Mouse (Mus musculus) liver, embryonic 11.5 days (tissue): ENCODE data around the gene Dmrtc1b. TPM values are rescaled to one million over a fixed set of nuclear protein-coding genes. Genes with fewer than 3 reads are reported as not detected.
"Not testable (repeated sequence)": the region's sequence is repeated elsewhere in the genome, so short reads cannot be mapped to it uniquely, and the experiment has no call there.

Experiments used
- ATAC-seq: fragments of 200-750 bp; cut with Nextera tagmentation; replicated peaks from 2 replicates; pipeline ENCODE4 v1.8.0; 2017; ENCODE audit warnings: moderate number of reproducible peaks, mild to moderate bottlenecking, moderate TSS enrichment, moderate library complexity; ENCODE audit not compliant: low FRiP score
- DNase-seq: peaks from one replicate; pipeline ENCODE4 v3.0.0-alpha.2; 2017; ENCODE audit warnings: low spot score
- H3K27ac ChIP-seq: fragments of 300-500 bp; sonication (generic); 2 replicates; pipeline ENCODE4 v1.5.1; 2014; ENCODE audit warnings: mild to moderate bottlenecking, low read depth, low read length, control low read depth
- H3K27me3 ChIP-seq: fragments of 300-500 bp; sonication (generic); replicated peaks from 2 replicates; pipeline ENCODE4 v1.6.1; 2014; ENCODE audit warnings: low read length, mixed read lengths; ENCODE audit not compliant: control insufficient read depth, insufficient read depth
- H3K36me3 ChIP-seq: fragments of 300-500 bp; sonication (generic); 2 replicates; pipeline ENCODE4 v1.6.1; 2014; ENCODE audit warnings: mild to moderate bottlenecking, low read length, moderate library complexity, mixed read lengths; ENCODE audit not compliant: control insufficient read depth, insufficient read depth
- H3K4me1 ChIP-seq: fragments of 300-500 bp; sonication (generic); replicated peaks from 2 replicates; pipeline ENCODE4 v1.6.1; 2014; ENCODE audit warnings: low read length, mixed read lengths; ENCODE audit not compliant: control insufficient read depth, insufficient read depth
- H3K4me2 ChIP-seq: fragments of 300-500 bp; sonication (generic); 2 replicates; pipeline ENCODE4 v1.6.1; 2014; ENCODE audit warnings: mild to moderate bottlenecking, control low read depth, moderate library complexity
- H3K4me3 ChIP-seq: fragments of 300-500 bp; sonication (generic); 2 replicates; pipeline ENCODE4 v1.5.1; 2014; ENCODE audit warnings: low read depth, low read length, control low read depth
- H3K9ac ChIP-seq: fragments of 300-500 bp; sonication (generic); 2 replicates; pipeline ENCODE4 v1.6.1; 2014; ENCODE audit warnings: low read depth, low read length, control low read depth
- H3K9me3 ChIP-seq: fragments of 300-500 bp; sonication (generic); 2 replicates; pipeline ENCODE4 v1.6.1; 2016; ENCODE audit warnings: low read length, inconsistent platforms, mixed read lengths; ENCODE audit not compliant: control insufficient read depth
- WGBS: fragments of 180-500 bp; shearing (Covaris S2); extraction: QIAGEN DNeasy Blood & Tissue Kit; methylation state at CpG from one replicate; pipeline ENCODE4 v1.1.7; 2014; 5-methylcytosine and 5-hydroxymethylcytosine counted together
- polyA plus RNA-seq: library from polyadenylated mRNA; unstranded; fragments of >200 nt; fragmentation: Nextera tagmentation; extraction: Ambion mirVana; gene quantifications from 2 replicates; pipeline ENCODE4 v1.2.1, GENCODE M21; 2014

The Dmrtc1b gene
- polyA plus RNA-seq: not detected in 2 replicates

GRCm38 (mm10) chrX:102707535-102707934 is at the start of gene Dmrtc1b, which contains the start of gene Gm9112:
Gene Dmrtc1b (plus strand): TSS chrX:102707865.
Gene Gm9112 (minus strand): TSS chrX:102707635.
- H3K9ac ChIP-seq, H3K4me2 ChIP-seq, DNase-seq, H3K9me3 ChIP-seq, ATAC-seq, H3K27me3 ChIP-seq, H3K4me1 ChIP-seq, H3K4me3 ChIP-seq, H3K27ac ChIP-seq, H3K36me3 ChIP-seq: not testable (repeated sequence)
- WGBS: 86% methylated on average over 7 of the region's 10 CpGs

DNA sequence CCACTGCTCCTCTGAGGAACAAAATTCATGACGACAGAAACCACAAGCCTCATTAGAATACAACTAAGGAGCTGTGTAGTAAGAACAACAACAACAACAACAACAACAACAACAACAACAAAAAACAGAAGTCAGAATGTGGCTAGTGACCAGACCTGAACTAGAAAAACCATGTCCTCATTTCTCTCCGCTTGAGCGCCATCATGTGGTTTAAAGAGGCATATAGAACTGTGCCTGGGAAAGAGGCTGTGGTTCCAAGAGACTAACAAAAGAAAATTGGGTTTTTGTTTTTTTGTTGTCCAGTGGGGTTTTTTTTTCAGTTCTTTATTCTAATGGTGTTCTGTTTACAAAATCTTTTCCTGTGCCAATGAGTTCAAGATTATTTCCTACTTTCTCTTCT is 47.0 kb upstream of the Dmrtc1b start:
- Histone ChIP-seq H3K36me3 (no peaks in the 10 kb centered on the region), H3K4me3 (no peak overlapping the region), H3K27me3 (no peaks in the 10 kb centered on the region), H3K4me2 (no peak overlapping the region), H3K9ac (no peak overlapping the region), H3K27ac (no peak overlapping the region), H3K9me3 (no peaks in the 10 kb centered on the region), H3K4me1 (no peaks in the 10 kb centered on the region)
- no peak for ATAC-seq
- WGBS: 17% methylated on average over 3 of the region's 3 CpGs
- DNase-seq: no peak

DNA sequence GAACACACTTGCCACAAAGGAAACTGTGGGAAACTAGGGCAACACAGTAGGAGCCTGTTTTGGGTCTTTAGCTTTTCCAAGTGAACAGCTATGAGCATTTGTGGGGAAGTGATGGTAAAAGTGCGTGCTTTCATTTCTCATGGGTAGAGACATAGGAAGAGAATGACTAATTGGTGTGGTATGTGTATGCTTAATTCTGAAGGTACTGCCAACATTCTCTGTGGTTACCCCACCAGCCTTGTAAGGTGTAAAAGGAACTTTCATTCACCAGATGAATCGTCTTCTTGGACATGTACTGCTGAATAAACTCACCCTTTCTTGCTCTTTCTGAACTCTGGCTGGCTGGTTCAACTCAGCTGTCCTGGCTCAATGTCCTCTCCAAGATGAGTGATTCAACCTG is 41.0 kb upstream of the Dmrtc1b start:
- Histone ChIP-seq H3K4me2 (no peak overlapping the region), H3K9ac (no peak overlapping the region), H3K4me3 (no peak overlapping the region), H3K27me3 (no peaks in the 10 kb centered on the region; the same call in 1 of the 2 replicates), H3K9me3 (no peaks in the 10 kb centered on the region), H3K27ac (no peak overlapping the region), H3K36me3 (no peaks in the 10 kb centered on the region), H3K4me1 (no peaks in the 10 kb centered on the region)
- ATAC-seq (no peak), DNase-seq (no peak)
- WGBS: 83% methylated on average over 2 of the region's 2 CpGs

GRCm38 (mm10) chrX:102684706-102685105 is 23.0 kb upstream of the Dmrtc1b start:
- H3K4me1 ChIP-seq, ATAC-seq, H3K9ac ChIP-seq, H3K4me2 ChIP-seq, H3K9me3 ChIP-seq, H3K4me3 ChIP-seq, DNase-seq, H3K36me3 ChIP-seq, H3K27ac ChIP-seq, H3K27me3 ChIP-seq: not testable (repeated sequence)
- 54% methylated on average over 3 of the region's 3 CpGs for WGBS

DNA sequence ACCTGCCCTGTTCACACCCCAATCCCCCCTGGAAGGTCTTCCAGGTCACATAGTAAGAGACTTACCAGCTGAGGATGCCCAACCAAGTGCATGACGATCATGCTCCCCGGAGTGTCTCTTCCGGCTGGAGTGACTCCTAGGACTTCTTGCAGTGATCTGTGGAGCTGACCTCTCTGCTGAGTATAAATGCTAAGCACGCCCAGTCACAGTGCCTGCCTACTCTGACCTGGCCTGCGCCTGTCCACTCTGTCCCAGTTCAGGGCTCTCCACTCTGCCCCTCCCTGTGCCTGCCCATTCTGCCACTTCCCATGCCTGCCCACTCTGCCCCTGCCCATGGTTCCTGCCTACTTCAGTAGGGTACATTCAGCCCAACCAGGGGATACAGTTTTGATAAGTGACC is 20.8 kb upstream of the Dmrtc1b start, which contains the start of gene Gm3880:
TSS of gene Gm3880 (minus strand) at position 101 of the 400 bp plus-strand sequence.
- H3K4me2 ChIP-seq, H3K36me3 ChIP-seq, H3K9me3 ChIP-seq, DNase-seq, H3K27me3 ChIP-seq, H3K4me3 ChIP-seq, H3K9ac ChIP-seq, ATAC-seq, H3K27ac ChIP-seq, H3K4me1 ChIP-seq: not testable (repeated sequence)
- WGBS: 82% methylated on average over 4 of the region's 5 CpGs

GRCm38 (mm10) chrX:102689252-102689651 is 18.4 kb upstream of the Dmrtc1b start:
- not testable (repeated sequence) for DNase-seq, H3K9ac ChIP-seq, H3K36me3 ChIP-seq, H3K4me3 ChIP-seq, H3K9me3 ChIP-seq, H3K27me3 ChIP-seq, H3K4me2 ChIP-seq, H3K4me1 ChIP-seq, ATAC-seq, H3K27ac ChIP-seq
- WGBS: 2% methylated on average over 4 of the region's 4 CpGs

GRCm38 (mm10) chrX:102700636-102701035 is 7.0 kb upstream of the Dmrtc1b start:
- not testable (repeated sequence) for H3K9ac ChIP-seq, H3K27ac ChIP-seq, H3K9me3 ChIP-seq

DNA sequence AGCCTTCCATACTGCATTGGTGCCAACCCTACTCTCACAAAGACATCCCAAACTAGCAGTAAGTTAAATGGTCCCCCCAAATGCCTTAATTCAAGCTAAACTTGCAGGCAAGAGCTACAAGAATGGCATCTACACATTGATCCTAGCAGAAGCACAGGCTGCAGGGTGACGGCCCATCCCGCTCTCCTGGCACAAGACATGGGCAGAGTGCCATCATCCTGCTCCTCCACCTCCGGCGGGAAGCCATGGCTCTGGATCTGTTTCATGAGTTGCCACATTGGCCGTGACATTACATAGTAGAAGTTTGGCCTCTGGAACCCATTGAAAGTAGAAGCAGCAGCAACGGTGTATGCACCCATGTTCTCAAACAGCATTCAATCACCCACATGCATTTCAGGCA is 16.6 kb downstream of the Dmrtc1b start:
- not testable (repeated sequence) for H3K4me3 ChIP-seq, ATAC-seq, H3K27me3 ChIP-seq, H3K4me2 ChIP-seq, DNase-seq, H3K9ac ChIP-seq, H3K9me3 ChIP-seq, H3K27ac ChIP-seq, H3K36me3 ChIP-seq, H3K4me1 ChIP-seq
- 92% methylated on average over 6 of the region's 6 CpGs for WGBS

More at GRCm38 (mm10) chrX:102700636-102701035, 7.0 kb upstream of the Dmrtc1b start:
- H3K27me3 ChIP-seq, ATAC-seq, H3K4me3 ChIP-seq, DNase-seq, H3K4me2 ChIP-seq, H3K36me3 ChIP-seq, H3K4me1 ChIP-seq: not testable (repeated sequence)
- 59% methylated on average over 3 of the region's 3 CpGs for WGBS
